Mouse (Mus musculus): ENCODE results near the gene Etv5. TPM values are rescaled to one million over a fixed set of nuclear protein-coding genes. Genes with fewer than 3 reads are reported as not detected.

Gene Etv5
- total and polyA plus RNA-seq, 2 experiments from 2014 or later, result 34.1 to 57.6 TPM

DNA sequence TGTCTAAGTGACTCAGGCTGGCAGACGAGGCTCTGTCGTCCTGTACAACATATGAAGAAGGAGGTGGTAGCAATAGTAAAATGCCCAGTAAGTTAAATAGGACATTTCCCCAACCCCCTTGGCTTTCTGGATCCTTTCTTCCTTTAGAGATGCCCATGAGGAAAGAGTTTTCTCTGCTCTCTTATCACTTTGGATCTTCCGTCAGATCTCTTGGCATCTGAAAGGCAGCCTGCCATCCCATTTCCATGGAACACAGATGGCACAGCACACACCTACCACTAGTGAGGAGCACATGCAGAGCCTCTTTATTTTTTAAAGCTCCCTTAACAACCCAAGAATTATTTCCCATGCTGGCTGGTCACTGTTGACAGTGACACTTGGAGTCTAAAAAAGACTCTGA lies 22.7 kb upstream of the Etv5 start:
- ATAC-seq (no peak), DNase-seq (ENCODE audit: low spot score) (no peak)
- H3K9me3 ChIP-seq (ENCODE audit: low read length), result no peaks in the 10 kb centered on the region
- TF ChIP-seq CTCF (IDR thresholded peaks at IDR 0.05; ENCODE audit: low read depth), result no peak
- H3K9ac ChIP-seq (replicated peaks; ENCODE audit: low read length), result no peak overlapping the region
- no peak overlapping the region for H3K4me3 ChIP-seq (ENCODE audit: low read length)
- no peak overlapping the region for H3K4me2 ChIP-seq (ENCODE audit: low read depth, low read length)
- H3K36me3 ChIP-seq (ENCODE audit: insufficient read depth, low read length), result no peaks in the 10 kb centered on the region
- no peaks in the 10 kb centered on the region for H3K4me1 ChIP-seq (ENCODE audit: insufficient read depth, low read length)
- no peak overlapping the region for H3K27ac ChIP-seq
- WGBS, result 75% methylated on average over 3 of the region's 3 CpGs
- no peaks in the 10 kb centered on the region for H3K27me3 ChIP-seq (ENCODE audit: insufficient read depth, low read length)

DNA sequence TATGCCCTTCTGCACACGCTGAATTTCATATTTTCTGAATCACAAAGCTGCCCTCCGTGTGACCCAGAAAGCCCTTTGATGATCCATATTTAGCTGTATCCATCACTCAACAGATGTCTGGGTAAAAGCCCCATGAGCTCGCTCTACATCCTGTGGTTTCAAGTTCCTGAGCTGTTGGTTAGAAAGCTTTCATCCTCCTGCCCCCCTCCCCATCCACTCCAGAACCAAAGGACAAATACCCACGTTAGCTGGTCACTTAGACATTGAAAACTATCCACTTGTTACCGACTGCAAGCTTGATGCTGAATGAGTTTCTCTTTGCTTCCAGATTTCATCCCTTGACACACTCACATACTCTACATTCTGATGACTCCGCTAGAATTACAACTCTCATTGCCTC lies 22.2 kb upstream of the Etv5 start:
- Histone ChIP-seq H3K27me3 (ENCODE audit: insufficient read depth, low read length) (no peaks in the 10 kb centered on the region), H3K4me2 (ENCODE audit: low read depth, low read length) (no peak overlapping the region), H3K4me3 (ENCODE audit: low read length) (no peak overlapping the region), H3K9ac (replicated peaks; ENCODE audit: low read length) (no peak overlapping the region), H3K36me3 (ENCODE audit: insufficient read depth, low read length) (no peaks in the 10 kb centered on the region), H3K4me1 (ENCODE audit: insufficient read depth, low read length) (no peaks in the 10 kb centered on the region), H3K27ac (no peak overlapping the region), H3K9me3 (ENCODE audit: low read length) (no peaks in the 10 kb centered on the region)
- no peak for TF ChIP-seq CTCF (IDR thresholded peaks at IDR 0.05; ENCODE audit: low read depth)
- DNase-seq (ENCODE audit: low spot score), result no peak
- no peak for ATAC-seq
- WGBS, result 70% methylated on average over 6 of the region's 6 CpGs

DNA sequence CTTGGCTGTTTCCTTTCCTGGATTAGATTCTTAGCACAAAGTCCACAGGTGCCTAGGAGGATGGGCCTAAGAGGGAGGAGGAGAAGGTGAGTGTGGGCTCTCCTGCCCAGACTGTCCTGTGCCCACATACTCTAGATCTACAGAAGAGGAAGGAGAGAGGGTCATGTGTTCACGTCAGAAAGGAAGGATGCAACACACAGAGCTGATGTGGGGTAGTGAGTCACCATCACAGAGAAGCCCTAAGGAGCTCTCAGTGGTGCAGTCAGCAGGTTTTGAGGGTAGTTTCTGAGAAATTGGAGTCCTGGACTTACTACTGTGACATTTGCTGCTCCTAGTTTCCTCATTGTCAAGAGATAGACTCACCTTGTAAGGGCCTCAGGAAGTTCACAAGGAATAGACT lies 21.4 kb upstream of the Etv5 start:
- Histone ChIP-seq H3K4me1 (ENCODE audit: insufficient read depth, low read length) (no peaks in the 10 kb centered on the region), H3K36me3 (ENCODE audit: insufficient read depth, low read length) (no peaks in the 10 kb centered on the region), H3K9me3 (ENCODE audit: low read length) (no peaks in the 10 kb centered on the region), H3K27ac (no peak overlapping the region), H3K4me2 (ENCODE audit: low read depth, low read length) (no peak overlapping the region), H3K27me3 (ENCODE audit: insufficient read depth, low read length) (no peaks in the 10 kb centered on the region), H3K4me3 (ENCODE audit: low read length) (no peak overlapping the region), H3K9ac (replicated peaks; ENCODE audit: low read length) (no peak overlapping the region)
- no peak for TF ChIP-seq CTCF (IDR thresholded peaks at IDR 0.05; ENCODE audit: low read depth)
- DNase-seq (ENCODE audit: low spot score), result no peak
- no peak for ATAC-seq
- 85% methylated on average over 1 of the region's 1 CpGs for WGBS

DNA sequence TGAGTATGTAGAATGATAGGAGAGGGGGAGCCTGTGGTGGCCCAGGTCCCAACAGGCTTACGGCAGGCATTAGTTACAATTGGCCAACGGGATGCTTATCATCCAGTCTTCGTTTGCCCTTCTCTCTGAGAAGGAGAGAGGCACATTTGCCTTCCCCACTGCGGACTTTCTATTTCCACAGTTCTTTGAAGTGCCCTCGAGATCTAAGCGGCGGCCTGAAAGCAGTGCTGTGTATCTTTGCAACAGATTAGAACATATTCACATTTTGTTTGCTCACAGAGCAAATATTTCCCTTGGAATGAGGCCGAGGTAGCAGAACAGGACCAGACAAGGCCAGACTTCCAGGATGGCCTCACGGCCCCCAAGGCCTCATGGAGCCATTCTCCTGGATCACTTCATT lies 12.6 kb upstream of the Etv5 start:
- no peak for TF ChIP-seq CTCF (IDR thresholded peaks at IDR 0.05; ENCODE audit: low read depth)
- no peak overlapping the region for H3K4me3 ChIP-seq (ENCODE audit: low read length)
- no peaks in the 10 kb centered on the region for H3K4me1 ChIP-seq (ENCODE audit: insufficient read depth, low read length)
- ATAC-seq (no peak), DNase-seq (ENCODE audit: low spot score) (no peak)
- 89% methylated on average over 9 of the region's 9 CpGs for WGBS
- H3K9ac ChIP-seq (replicated peaks; ENCODE audit: low read length), result no peak overlapping the region
- no peaks in the 10 kb centered on the region for H3K36me3 ChIP-seq (ENCODE audit: insufficient read depth, low read length)
- no peaks in the 10 kb centered on the region for H3K9me3 ChIP-seq (ENCODE audit: low read length)
- no peak overlapping the region for H3K27ac ChIP-seq
- no peak overlapping the region for H3K4me2 ChIP-seq (ENCODE audit: low read depth, low read length)
- H3K27me3 ChIP-seq (ENCODE audit: insufficient read depth, low read length), result no peaks in the 10 kb centered on the region

DNA sequence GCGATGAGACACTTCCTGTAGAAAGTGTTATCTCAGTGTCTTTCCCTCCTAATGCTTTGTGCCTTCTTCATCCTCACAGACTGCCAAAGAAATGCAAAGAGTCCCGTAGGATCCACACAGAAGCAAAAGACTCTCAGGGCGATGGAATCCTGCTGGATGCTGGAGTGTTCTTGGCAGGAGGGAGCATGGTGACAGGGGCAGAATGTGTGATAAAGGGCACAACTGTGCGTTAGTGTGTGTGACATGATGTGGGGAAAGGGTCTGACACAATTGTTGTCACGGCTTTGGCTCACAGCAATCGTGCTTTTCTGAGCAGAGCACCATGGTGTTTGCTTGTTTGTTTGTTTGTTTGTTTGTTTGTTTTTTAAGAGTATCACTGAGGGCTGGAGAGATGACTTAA lies 8.6 kb upstream of the Etv5 start:
- no peaks in the 10 kb centered on the region for H3K9me3 ChIP-seq (ENCODE audit: low read length)
- DNase-seq (ENCODE audit: low spot score) (no peak), ATAC-seq (no peak)
- H3K9ac ChIP-seq (replicated peaks; ENCODE audit: low read length), result no peak overlapping the region
- no peak for TF ChIP-seq CTCF (IDR thresholded peaks at IDR 0.05; ENCODE audit: low read depth)
- H3K36me3 ChIP-seq (ENCODE audit: insufficient read depth, low read length), result no peaks in the 10 kb centered on the region
- no peak overlapping the region for H3K4me3 ChIP-seq (ENCODE audit: low read length)
- H3K27ac ChIP-seq, result no peak overlapping the region
- no peaks in the 10 kb centered on the region for H3K4me1 ChIP-seq (ENCODE audit: insufficient read depth, low read length)
- WGBS, result 59% methylated on average over 6 of the region's 6 CpGs
- H3K27me3 ChIP-seq (ENCODE audit: insufficient read depth, low read length), result no peaks in the 10 kb centered on the region
- H3K4me2 ChIP-seq (ENCODE audit: low read depth, low read length), result no peak overlapping the region

DNA sequence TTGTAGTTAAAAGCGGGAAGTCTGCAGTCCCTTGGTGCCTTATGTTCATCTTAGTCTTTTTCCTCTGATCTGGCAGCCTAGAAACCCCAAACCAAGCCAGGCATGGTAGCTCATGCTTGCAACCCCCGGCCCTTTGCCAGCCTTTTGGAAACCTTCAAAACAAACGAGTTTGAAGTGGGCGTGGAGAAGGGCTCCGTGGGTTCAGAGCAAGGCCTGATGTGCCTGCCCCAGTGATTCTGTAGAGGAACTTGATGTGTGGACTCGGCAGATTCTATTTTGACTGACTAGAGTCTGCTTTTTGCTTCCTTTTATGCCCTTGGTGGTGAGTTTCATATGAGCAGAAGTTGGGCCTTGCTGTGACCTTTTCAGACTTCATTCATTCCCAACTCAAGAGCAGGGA lies 5.3 kb upstream of the Etv5 start:
- 75% methylated on average over 6 of the region's 6 CpGs for WGBS
- Histone ChIP-seq H3K27ac (no peak overlapping the region), H3K4me2 (ENCODE audit: low read depth, low read length) (no peak overlapping the region), H3K4me3 (ENCODE audit: low read length) (no peak overlapping the region), H3K27me3 (ENCODE audit: insufficient read depth, low read length) (no peaks in the 10 kb centered on the region), H3K4me1 (ENCODE audit: insufficient read depth, low read length) (0 out of 2 replicates have a peak, but pooled peaks cover 9% of the 10 kb centered on the region), H3K9me3 (ENCODE audit: low read length) (no peaks in the 10 kb centered on the region), H3K36me3 (ENCODE audit: insufficient read depth, low read length) (no peaks in the 10 kb centered on the region), H3K9ac (replicated peaks; ENCODE audit: low read length) (no peak overlapping the region)
- TF ChIP-seq CTCF (IDR thresholded peaks at IDR 0.05; ENCODE audit: low read depth), result no peak
- ATAC-seq (no peak), DNase-seq (ENCODE audit: low spot score) (no peak)

DNA sequence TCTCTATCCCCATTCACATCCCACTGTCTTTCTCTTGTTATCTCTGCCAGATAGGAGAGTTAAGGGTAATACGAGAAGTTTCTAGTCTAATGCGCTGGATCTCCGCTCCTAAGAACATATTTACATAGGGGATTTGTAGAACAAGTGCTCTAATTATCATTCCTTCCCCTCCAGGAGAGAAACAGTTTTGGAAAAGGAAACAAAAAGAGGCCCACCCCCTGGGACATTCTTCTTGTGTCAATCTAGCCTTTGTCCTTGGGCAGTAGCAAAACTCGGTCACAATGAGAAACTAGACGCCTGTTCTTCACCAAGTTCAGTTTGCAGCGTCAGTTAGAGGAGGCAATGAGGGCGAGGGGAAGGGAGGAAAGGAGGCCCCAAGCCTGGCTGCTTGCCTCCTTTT lies 2.7 kb upstream of the Etv5 start:
- H3K4me1 ChIP-seq (ENCODE audit: insufficient read depth, low read length), result 0 out of 2 replicates have a peak, but pooled peaks cover 9% of the 10 kb centered on the region
- no peak overlapping the region for H3K4me2 ChIP-seq (ENCODE audit: low read depth, low read length)
- no peaks in the 10 kb centered on the region for H3K9me3 ChIP-seq (ENCODE audit: low read length)
- H3K27ac ChIP-seq, result no peak overlapping the region
- TF ChIP-seq CTCF (IDR thresholded peaks at IDR 0.05; ENCODE audit: low read depth), result no peak
- no peak overlapping the region for H3K4me3 ChIP-seq (ENCODE audit: low read length)
- DNase-seq (ENCODE audit: low spot score) (no peak), ATAC-seq (no peak)
- H3K9ac ChIP-seq (replicated peaks; ENCODE audit: low read length), result no peak overlapping the region
- WGBS, result 25% methylated on average over 7 of the region's 7 CpGs
- H3K36me3 ChIP-seq (ENCODE audit: insufficient read depth, low read length), result no peaks in the 10 kb centered on the region
- no peaks in the 10 kb centered on the region for H3K27me3 ChIP-seq (ENCODE audit: insufficient read depth, low read length)
